Mouse (Mus musculus) retina, adult 2 months (tissue): ENCODE measurements around the gene Btnl2.
A peak's percentile ranks its signal among the peaks of the same experiment; 100 is the strongest.

Experiments used
- DNase-seq: peaks from one replicate; pipeline ENCODE4 v3.0.0-alpha.2; 2012; ENCODE audit warnings: low read depth, low spot score

Gene Btnl2

GRCm38 (mm10) chr17:34398711-34399393 lies 44.2 kb downstream of the Btnl2 start, which contains the start of gene BC051142:
TSS of gene BC051142 (plus strand) at chr17:34398820.
- DNase-seq = peak; percentile 74

- no peak for DNase-seq
Measured at GRCm38 (mm10) chr17:34399394-34399715, 44.7 kb downstream of the Btnl2 start.

GRCm38 (mm10) chr17:34411117-34411516 lies 56.5 kb downstream of the Btnl2 start:
- peak; percentile 45 for DNase-seq
